Mouse (Mus musculus) kidney, postnatal 0 days (tissue): ENCODE results near the gene Gbx1. TPM values are rescaled to one million over a fixed set of nuclear protein-coding genes. Genes with fewer than 3 reads are reported as not detected.

ENCODE experiments used
- ATAC-seq: fragments of 200-750 bp; cut with Nextera tagmentation; replicated peaks from 2 replicates; pipeline ENCODE4 v1.8.0; 2017; ENCODE audit warnings: low read depth, moderate number of reproducible peaks, moderate TSS enrichment, moderate library complexity; ENCODE audit not compliant: low FRiP score
- DNase-seq: peaks from one replicate; pipeline ENCODE4 v3.0.0-alpha.2; 2016; ENCODE audit warnings: low spot score
- H3K27ac ChIP-seq: fragments of 300-500 bp; sonication (generic); 2 replicates; pipeline ENCODE4 v1.5.1; 2014; ENCODE audit warnings: mild to moderate bottlenecking
- H3K27me3 ChIP-seq: fragments of 300-500 bp; sonication (generic); 2 replicates; pipeline ENCODE4 v1.6.1; 2014; ENCODE audit warnings: low read length, mixed read lengths; ENCODE audit not compliant: insufficient read depth
- H3K36me3 ChIP-seq: fragments of 300-500 bp; sonication (generic); 2 replicates; pipeline ENCODE4 v1.6.1; 2014; ENCODE audit warnings: low read length, mixed read lengths; ENCODE audit not compliant: insufficient read depth
- H3K4me1 ChIP-seq: fragments of 300-500 bp; sonication (generic); replicated peaks from 2 replicates; pipeline ENCODE4 v1.6.1; 2014; ENCODE audit warnings: antibody characterized with exemption, low read length, mixed read lengths; ENCODE audit not compliant: insufficient read depth
- H3K4me2 ChIP-seq: fragments of 300-500 bp; sonication (generic); 2 replicates; pipeline ENCODE4 v1.6.1; 2014; ENCODE audit warnings: mild to moderate bottlenecking, low read length, moderate library complexity, mixed read lengths
- H3K4me3 ChIP-seq: fragments of 300-500 bp; sonication (generic); replicated peaks from 2 replicates; pipeline ENCODE4 v1.5.1; 2014; ENCODE audit warnings: low read depth, low read length
- H3K9ac ChIP-seq: fragments of 300-500 bp; sonication (generic); 2 replicates; pipeline ENCODE4 v1.6.1; 2014; ENCODE audit warnings: low read depth, low read length
- H3K9me3 ChIP-seq: fragments of 300-500 bp; sonication (generic); replicated peaks from 2 replicates; pipeline ENCODE4 v1.6.1; 2016; ENCODE audit warnings: low read length, inconsistent platforms, mixed read lengths
- CTCF ChIP-seq: IDR thresholded peaks from 2 replicates; pipeline ENCODE4 v1.5.1; 2016; ENCODE audit warnings: antibody characterized with exemption, low read depth, mild to moderate bottlenecking, moderate library complexity
- WGBS: fragments of 180-500 bp; shearing (Covaris S2); extraction: QIAGEN DNeasy Blood & Tissue Kit; methylation state at CpG from one replicate; pipeline ENCODE4 v1.1.7; 2014; 5-methylcytosine and 5-hydroxymethylcytosine counted together
- polyA plus RNA-seq: library from polyadenylated mRNA; unstranded; fragments of >200 nt; fragmentation: Nextera tagmentation; extraction: Ambion mirVana; gene quantifications from 2 replicates; pipeline ENCODE4 v1.2.1, GENCODE M21; 2015

Gbx1 gene
- polyA plus RNA-seq, 1 experiment from 2014 or later: 0.04 TPM

- DNase-seq (peak; percentile 85), ATAC-seq (peak; percentile 83)
- no peak overlapping the region for H3K4me3 ChIP-seq
- H3K36me3 ChIP-seq: no peaks in the 10 kb centered on the region
- no peaks in the 10 kb centered on the region; the same call in 1 of the 2 replicates for H3K9me3 ChIP-seq
- H3K9ac ChIP-seq: no peak overlapping the region
- H3K27ac ChIP-seq: no peak overlapping the region
- no peaks in the 10 kb centered on the region for H3K4me1 ChIP-seq
- H3K27me3 ChIP-seq: no peaks in the 10 kb centered on the region
- TF ChIP-seq CTCF: no peak
- no peak overlapping the region for H3K4me2 ChIP-seq
- 23% methylated on average over 8 of the region's 8 CpGs for WGBS
Observed at GRCm38 (mm10) chr5:24512271-24512670, 14.7 kb downstream of the Gbx1 start.

GRCm38 (mm10) chr5:24510635-24511034 lies 16.4 kb downstream of the Gbx1 start:
- Histone ChIP-seq H3K4me1 (no peaks in the 10 kb centered on the region), H3K9me3 (no peaks in the 10 kb centered on the region; the same call in 1 of the 2 replicates), H3K27ac (no peak overlapping the region), H3K4me2 (no peak overlapping the region), H3K27me3 (no peaks in the 10 kb centered on the region), H3K9ac (no peak overlapping the region), H3K4me3 (no peak overlapping the region), H3K36me3 (no peaks in the 10 kb centered on the region)
- no peak for ATAC-seq
- no peak for DNase-seq
- WGBS: 51% methylated on average over 11 of the region's 11 CpGs
- peak; percentile 61 for TF ChIP-seq CTCF

GRCm38 (mm10) chr5:24508406-24508805 lies 18.6 kb downstream of the Gbx1 start:
- Histone ChIP-seq H3K4me1 (peaks cover 4% of the 10 kb centered on the region; the same call in 1 of the 2 replicates), H3K27me3 (0 out of 2 replicates have a peak, but pooled peaks cover 4% of the 10 kb centered on the region), H3K9me3 (no peaks in the 10 kb centered on the region; the same call in 1 of the 2 replicates), H3K9ac (no peak overlapping the region), H3K27ac (no peak overlapping the region), H3K4me2 (no peak overlapping the region), H3K36me3 (no peaks in the 10 kb centered on the region), H3K4me3 (no peak overlapping the region)
- ATAC-seq (no peak), DNase-seq (no peak)
- no peak for TF ChIP-seq CTCF
- WGBS: 94% methylated on average over 7 of the region's 7 CpGs

GRCm38 (mm10) chr5:24505513-24505912 lies 21.5 kb downstream of the Gbx1 start:
- no peak; the same call in 1 of the 2 replicates for ATAC-seq
- H3K4me1 ChIP-seq: peaks cover 4% of the 10 kb centered on the region; the same call in 1 of the 2 replicates
- H3K4me3 ChIP-seq: no peak overlapping the region
- no peak overlapping the region for H3K27ac ChIP-seq
- H3K9me3 ChIP-seq: no peaks in the 10 kb centered on the region; the same call in 1 of the 2 replicates
- WGBS: 49% methylated on average over 2 of the region's 2 CpGs
- H3K9ac ChIP-seq: no peak overlapping the region
- no peak for TF ChIP-seq CTCF
- no peak overlapping the region for H3K4me2 ChIP-seq
- 0 out of 2 replicates have a peak, but pooled peaks cover 4% of the 10 kb centered on the region for H3K27me3 ChIP-seq
- no peak for DNase-seq
- peaks cover 10% of the 10 kb centered on the region for H3K36me3 ChIP-seq

GRCm38 (mm10) chr5:24502786-24503185 lies 24.2 kb downstream of the Gbx1 start:
- no peak overlapping the region for H3K9ac ChIP-seq
- DNase-seq: no peak
- no peak overlapping the region for H3K4me2 ChIP-seq
- TF ChIP-seq CTCF: no peak
- H3K4me3 ChIP-seq: no peak overlapping the region
- H3K36me3 ChIP-seq: peaks cover 23% of the 10 kb centered on the region
- WGBS: 58% methylated on average over 4 of the region's 4 CpGs
- H3K4me1 ChIP-seq: peaks cover 4% of the 10 kb centered on the region; the same call in 1 of the 2 replicates
- 0 out of 2 replicates have a peak, but pooled peaks cover 4% of the 10 kb centered on the region for H3K27me3 ChIP-seq
- H3K27ac ChIP-seq: no peak overlapping the region
- no peak for ATAC-seq
- no peaks in the 10 kb centered on the region for H3K9me3 ChIP-seq

GRCm38 (mm10) chr5:24500851-24501250 lies 26.2 kb downstream of the Gbx1 start:
- H3K4me2 ChIP-seq: no peak overlapping the region
- H3K9ac ChIP-seq: no peak overlapping the region
- H3K27ac ChIP-seq: no peak overlapping the region
- no peaks in the 10 kb centered on the region for H3K9me3 ChIP-seq
- no peak for TF ChIP-seq CTCF
- ATAC-seq (no peak), DNase-seq (no peak)
- WGBS: 81% methylated on average over 11 of the region's 11 CpGs
- H3K27me3 ChIP-seq: 0 out of 2 replicates have a peak, but pooled peaks cover 4% of the 10 kb centered on the region
- no peak overlapping the region for H3K4me3 ChIP-seq
- H3K36me3 ChIP-seq: peaks cover 36% of the 10 kb centered on the region
- H3K4me1 ChIP-seq: peaks cover 4% of the 10 kb centered on the region; the same call in 1 of the 2 replicates

GRCm38 (mm10) chr5:24499113-24499512 lies 27.9 kb downstream of the Gbx1 start:
- TF ChIP-seq CTCF: no peak
- Histone ChIP-seq H3K27ac (no peak overlapping the region), H3K9ac (no peak overlapping the region), H3K9me3 (no peaks in the 10 kb centered on the region), H3K4me3 (no peak overlapping the region), H3K36me3 (peaks cover 41% of the 10 kb centered on the region), H3K4me1 (no peaks in the 10 kb centered on the region), H3K4me2 (no peak overlapping the region), H3K27me3 (no peaks in the 10 kb centered on the region)
- WGBS: 61% methylated on average over 10 of the region's 10 CpGs
- ATAC-seq: no peak
- DNase-seq: no peak
